Mouse (Mus musculus) mesoderm, embryonic 11.5 days (tissue): ENCODE results near the gene Polr2j.
"Not testable (repeated sequence)": the region's sequence is repeated elsewhere in the genome, so short reads cannot be mapped to it uniquely, and the experiment has no call there.

Experiments
- DNase-seq: peaks from one replicate; pipeline ENCODE4 v3.0.0-alpha.2; 2012; ENCODE audit warnings: low read depth, low spot score

Polr2j gene

GRCm38 (mm10) chr5:136104511-136104910, 11.9 kb upstream of the Polr2j start:
- DNase-seq = peak; percentile 69

- no peak for DNase-seq
Measured at GRCm38 (mm10) chr5:136108486-136108885, 7.9 kb upstream of the Polr2j start.

GRCm38 (mm10) chr5:136109042-136109441, 7.4 kb upstream of the Polr2j start:
- DNase-seq = no peak

GRCm38 (mm10) chr5:136113546-136113945, 2.9 kb upstream of the Polr2j start:
- DNase-seq = not testable (repeated sequence)

- no peak for DNase-seq
Measured at GRCm38 (mm10) chr5:136116784-136117112, 317 bp downstream of the Polr2j start.

GRCm38 (mm10) chr5:136122165-136122564, 5.7 kb downstream of the Polr2j start:
- no peak for DNase-seq

GRCm38 (mm10) chr5:136135571-136136291, 19.3 kb downstream of the Polr2j start, which contains the start of the genes Lrwd1 and Alkbh4:
Lrwd1 (minus strand) TSS chr5:136136074.
Alkbh4 (plus strand) TSS chr5:136136146.
- peak; percentile 96 for DNase-seq

- DNase-seq = no peak
Measured at GRCm38 (mm10) chr5:136136292-136136990, 20.0 kb downstream of the Polr2j start.

GRCm38 (mm10) chr5:136137658-136138274, 21.3 kb downstream of the Polr2j start:
- peak; percentile 69 for DNase-seq

GRCm38 (mm10) chr5:136139393-136139792, 23.0 kb downstream of the Polr2j start:
- no peak for DNase-seq

- DNase-seq = no peak
Measured at GRCm38 (mm10) chr5:136140057-136140482, 23.6 kb downstream of the Polr2j start.

GRCm38 (mm10) chr5:136142746-136143145, 26.3 kb downstream of the Polr2j start:
- no peak for DNase-seq

GRCm38 (mm10) chr5:136143161-136143755, 26.8 kb downstream of the Polr2j start:
- DNase-seq = no peak

GRCm38 (mm10) chr5:136144606-136145430, 28.4 kb downstream of the Polr2j start:
- DNase-seq = no peak

GRCm38 (mm10) chr5:136146936-136147335, 30.5 kb downstream of the Polr2j start:
- no peak for DNase-seq

- DNase-seq = no peak
Measured at GRCm38 (mm10) chr5:136147704-136148103, 31.3 kb downstream of the Polr2j start.

GRCm38 (mm10) chr5:136149134-136149576, 32.7 kb downstream of the Polr2j start:
- not testable (repeated sequence) for DNase-seq

GRCm38 (mm10) chr5:136152365-136152764, 35.9 kb downstream of the Polr2j start:
- DNase-seq = no peak

- DNase-seq = no peak
Measured at GRCm38 (mm10) chr5:136155399-136155798, 39.0 kb downstream of the Polr2j start.

- not testable (repeated sequence) for DNase-seq
Measured at GRCm38 (mm10) chr5:136160084-136160483, 43.7 kb downstream of the Polr2j start.

GRCm38 (mm10) chr5:136163807-136164474, 47.5 kb downstream of the Polr2j start:
- DNase-seq = no peak
